Mouse (Mus musculus) cerebellum, adult 2 months (tissue): ENCODE measurements at regions not wholly inside any gene's neighbourhood (a gene's known extent, or its start where the extent isn't known, plus 50 kb on each side); places are given as distances from the start of the nearest gene placed in this dataset.

Experiments
- CTCF ChIP-seq: fragments of 200-500 bp; IDR thresholded peaks from 2 replicates; pipeline ENCODE4 v1.5.1; 2011; ENCODE audit warnings: low read depth, mild to moderate bottlenecking, control low read depth, low read length, moderate library complexity, borderline replicate concordance; ENCODE audit not compliant: insufficient read depth
- POLR2A ChIP-seq: fragments of 200-500 bp; IDR thresholded peaks from 2 replicates; pipeline ENCODE4 v1.6.1; 2011; ENCODE audit warnings: low read length, control low read depth, borderline replicate concordance; ENCODE audit not compliant: insufficient read depth

DNA sequence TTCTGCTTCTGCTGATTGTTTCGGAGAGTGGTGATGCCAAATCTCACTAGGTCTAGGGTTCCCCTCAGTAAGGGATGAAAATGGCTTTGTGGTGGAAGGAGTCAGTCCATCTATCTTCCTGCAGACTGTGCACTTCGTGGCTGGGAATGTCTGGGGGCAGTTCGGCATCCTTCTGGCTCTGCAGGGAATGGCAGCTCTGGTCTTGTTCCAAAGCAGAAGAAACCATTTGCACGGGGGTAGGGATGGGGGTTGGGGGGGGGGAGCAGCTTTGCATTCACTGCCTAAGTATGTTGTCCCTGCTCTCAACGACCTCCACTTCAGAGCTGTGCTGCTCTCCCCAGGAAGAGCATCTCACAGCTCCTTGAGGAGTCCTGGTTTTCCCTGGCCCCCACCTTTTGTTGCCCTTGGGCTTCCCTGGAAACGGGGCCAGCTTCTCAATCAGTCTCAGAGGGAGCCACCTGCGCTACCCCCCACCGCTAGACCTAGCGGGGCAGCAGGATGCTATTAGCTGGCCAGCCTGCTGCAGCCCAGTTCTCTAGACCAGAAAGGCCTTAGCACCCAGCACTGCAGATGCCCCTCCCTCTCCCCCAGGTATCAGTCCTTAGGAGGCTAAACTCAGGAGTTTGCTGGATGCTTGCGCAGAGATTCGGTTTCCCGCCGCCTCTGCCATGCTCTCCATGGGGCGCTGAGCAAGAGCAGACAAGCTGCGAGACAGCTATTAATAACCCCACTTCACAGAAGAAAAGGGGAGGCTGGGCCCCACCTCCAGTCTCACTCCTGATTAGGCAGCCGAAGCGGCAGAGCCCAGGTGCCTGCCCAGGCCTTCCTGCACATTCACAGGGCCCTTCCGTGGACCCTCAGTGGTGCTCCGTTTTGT is 98.7 kb downstream of the 2410131K14Rik start:
- TF ChIP-seq CTCF (no peak), POLR2A (no peak)
